Mouse (Mus musculus): ENCODE results near the gene Ang. TPM values are rescaled to one million over a fixed set of nuclear protein-coding genes. Genes with fewer than 3 reads are reported as not detected.
A peak's percentile ranks its signal among the peaks of the same experiment; 100 is the strongest.
"Not testable (repeated sequence)": the region's sequence is repeated elsewhere in the genome, so short reads cannot be mapped to it uniquely, and the experiment has no call there.

Gene Ang
- polyA plus RNA-seq, 1 experiment from 2014 or later: 3.2 TPM

GRCm38 (mm10) chr14:51088970-51089673 is 1.8 kb upstream of the Ang start:
- Histone ChIP-seq H3K9me3 (replicated peaks) (no peaks in the 10 kb centered on the region), H3K27ac (ENCODE audit: poor library complexity, severe bottlenecking) (peak overlapping the region; percentile 80), H3K4me3 (peak overlapping the region; percentile 75), H3K4me2 (peak overlapping the region; percentile 78), H3K9ac (peak overlapping the region; percentile 70), H3K36me3 (no peaks in the 10 kb centered on the region), H3K4me1 (replicated peaks) (peaks cover 4% of the 10 kb centered on the region; the same call in 1 of the 2 replicates), H3K27me3 (replicated peaks) (no peaks in the 10 kb centered on the region)
- peak; percentile 92 for ATAC-seq (ENCODE audit: insufficient number of reproducible peaks, low FRiP score)
- WGBS: under 1% methylated on average over 34 of the region's 34 CpGs

GRCm38 (mm10) chr14:51089674-51090076 is 1.3 kb upstream of the Ang start:
- H3K27ac ChIP-seq (ENCODE audit: poor library complexity, severe bottlenecking): peak overlapping the region; percentile 80
- ATAC-seq (ENCODE audit: insufficient number of reproducible peaks, low FRiP score): no peak
- peak overlapping the region; percentile 60 for H3K9ac ChIP-seq

GRCm38 (mm10) chr14:51090077-51090781 is 721 bp upstream of the Ang start:
- Histone ChIP-seq H3K9ac (peak overlapping the region; percentile 60), H3K9me3 (replicated peaks) (no peaks in the 10 kb centered on the region), H3K36me3 (no peaks in the 10 kb centered on the region), H3K27me3 (replicated peaks) (no peaks in the 10 kb centered on the region), H3K27ac (ENCODE audit: poor library complexity, severe bottlenecking) (peak overlapping the region; percentile 80), H3K4me3 (peak overlapping the region; percentile 75), H3K4me2 (peak overlapping the region; percentile 78), H3K4me1 (replicated peaks) (peaks cover 4% of the 10 kb centered on the region; the same call in 1 of the 2 replicates)
- ATAC-seq (ENCODE audit: insufficient number of reproducible peaks, low FRiP score): peak; percentile 69
- WGBS: under 1% methylated on average over 27 of the region's 27 CpGs

More at GRCm38 (mm10) chr14:51089674-51090076, 1.3 kb upstream of the Ang start:
- Histone ChIP-seq H3K4me1 (replicated peaks) (peaks cover 4% of the 10 kb centered on the region; the same call in 1 of the 2 replicates), H3K9me3 (replicated peaks) (no peaks in the 10 kb centered on the region), H3K27me3 (replicated peaks) (no peaks in the 10 kb centered on the region), H3K4me2 (peak overlapping the region; percentile 78), H3K4me3 (peak overlapping the region; percentile 75), H3K36me3 (no peaks in the 10 kb centered on the region)
- 0% methylated on average over 15 of the region's 15 CpGs for WGBS

DNA sequence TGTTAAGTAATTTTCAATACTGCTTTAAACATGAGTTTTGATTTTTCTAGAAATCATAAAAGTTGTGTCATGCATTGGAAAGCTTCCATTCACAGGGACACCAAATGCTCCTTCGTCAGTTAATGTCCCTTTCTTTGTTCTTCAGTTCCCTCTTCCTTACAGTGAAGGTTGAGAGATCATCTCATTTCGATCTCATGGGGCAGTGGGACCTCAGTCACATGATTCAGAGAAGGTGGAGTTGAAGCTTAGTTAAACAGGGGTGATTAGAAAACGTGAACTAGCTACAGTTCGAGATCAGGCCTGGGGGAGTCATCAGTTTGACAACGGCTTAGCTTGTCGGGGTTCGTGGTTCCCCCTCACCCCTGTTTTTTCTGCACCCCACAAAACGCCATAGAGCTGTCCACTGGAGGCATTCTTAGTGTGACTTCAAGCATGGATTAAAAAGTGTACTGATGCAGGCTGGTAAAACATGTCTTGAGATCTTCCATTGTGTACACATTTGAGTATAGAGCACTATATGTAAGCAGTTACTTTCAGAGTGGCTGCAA is 1.2 kb downstream of the Ang start:
- Histone ChIP-seq H3K9ac (no peak overlapping the region), H3K9me3 (replicated peaks) (no peaks in the 10 kb centered on the region), H3K27ac (ENCODE audit: poor library complexity, severe bottlenecking) (no peak overlapping the region), H3K4me2 (no peak overlapping the region; the same call in 1 of the 2 replicates), H3K4me1 (replicated peaks) (peaks cover 4% of the 10 kb centered on the region; the same call in 1 of the 2 replicates), H3K4me3 (no peak overlapping the region), H3K36me3 (no peaks in the 10 kb centered on the region), H3K27me3 (replicated peaks) (no peaks in the 10 kb centered on the region)
- ATAC-seq (ENCODE audit: insufficient number of reproducible peaks, low FRiP score): no peak
- 56% methylated on average over 8 of the region's 8 CpGs for WGBS

DNA sequence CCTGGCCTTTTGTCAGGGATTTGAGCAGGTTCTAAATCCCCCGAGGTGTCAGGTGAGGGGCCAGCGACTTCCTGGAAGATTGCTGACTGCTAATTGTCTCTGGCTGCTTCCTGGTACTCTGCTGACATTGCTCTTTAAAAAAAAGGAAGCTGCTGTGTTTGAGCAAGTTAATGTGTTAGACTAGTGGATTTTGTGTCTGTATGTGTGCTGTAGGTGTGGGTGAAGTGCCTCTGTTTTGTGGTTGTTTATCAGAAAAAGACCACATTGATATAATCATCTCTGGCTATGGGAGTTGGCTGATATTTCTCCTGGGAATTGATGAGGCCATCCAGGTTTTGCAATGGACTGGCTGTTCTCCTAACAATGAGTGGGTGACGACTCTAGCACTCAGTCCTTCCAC is 2.5 kb downstream of the Ang start:
- H3K9ac ChIP-seq: no peak overlapping the region
- H3K27ac ChIP-seq (ENCODE audit: poor library complexity, severe bottlenecking): no peak overlapping the region
- WGBS: 31% methylated on average over 3 of the region's 3 CpGs
- no peaks in the 10 kb centered on the region for H3K9me3 ChIP-seq (replicated peaks)
- no peak overlapping the region for H3K4me2 ChIP-seq
- ATAC-seq (ENCODE audit: insufficient number of reproducible peaks, low FRiP score): no peak
- no peaks in the 10 kb centered on the region for H3K27me3 ChIP-seq (replicated peaks)
- no peaks in the 10 kb centered on the region for H3K36me3 ChIP-seq
- H3K4me3 ChIP-seq: no peak overlapping the region
- peaks cover 4% of the 10 kb centered on the region; the same call in 1 of the 2 replicates for H3K4me1 ChIP-seq (replicated peaks)

DNA sequence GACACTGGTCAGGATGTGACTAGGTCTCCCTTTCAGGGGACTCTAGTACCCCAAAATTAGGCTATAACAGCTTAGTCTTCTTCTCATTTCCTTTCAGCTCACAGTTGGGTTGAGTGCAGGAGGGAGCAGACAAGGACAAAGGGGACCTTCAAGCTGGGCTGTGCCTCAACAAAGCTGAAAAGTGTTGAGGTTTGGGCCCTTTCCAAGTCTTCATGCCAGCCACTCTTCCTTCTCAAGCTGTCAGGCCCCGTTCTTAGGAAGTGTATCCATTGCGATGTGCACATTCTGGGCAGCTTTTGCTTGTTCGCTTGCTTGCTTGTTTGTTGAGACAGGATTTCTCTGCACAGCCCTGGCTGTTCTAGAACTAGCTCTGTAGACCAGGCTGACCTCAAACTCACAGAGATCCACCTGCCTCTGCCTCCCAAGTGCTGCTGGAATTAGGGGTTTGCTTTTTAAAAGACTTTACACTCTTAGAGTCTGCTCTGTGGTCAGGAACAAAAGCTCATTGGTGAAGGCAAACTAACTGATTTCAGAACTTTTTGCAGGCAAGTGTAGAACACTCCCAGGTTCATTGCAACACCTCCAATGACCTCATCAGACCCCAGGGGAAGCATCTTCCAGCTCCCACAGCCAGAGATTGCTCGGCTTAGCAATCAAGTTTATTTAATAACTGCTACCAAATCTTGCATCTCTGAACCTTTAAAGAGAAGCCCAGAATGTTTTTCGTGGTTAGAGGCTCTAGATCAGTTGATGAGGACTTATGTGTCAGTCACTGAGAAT is 3.3 kb downstream of the Ang start:
- Histone ChIP-seq H3K9me3 (replicated peaks) (no peaks in the 10 kb centered on the region), H3K9ac (no peak overlapping the region), H3K4me3 (no peak overlapping the region), H3K36me3 (no peaks in the 10 kb centered on the region), H3K27me3 (replicated peaks) (no peaks in the 10 kb centered on the region), H3K4me1 (replicated peaks) (peaks cover 4% of the 10 kb centered on the region; the same call in 1 of the 2 replicates), H3K27ac (ENCODE audit: poor library complexity, severe bottlenecking) (no peak overlapping the region), H3K4me2 (no peak overlapping the region)
- ATAC-seq (ENCODE audit: insufficient number of reproducible peaks, low FRiP score): no peak
- 76% methylated on average over 5 of the region's 5 CpGs for WGBS

GRCm38 (mm10) chr14:51094921-51095320 is 4.0 kb downstream of the Ang start:
- Histone ChIP-seq H3K9me3 (replicated peaks) (no peaks in the 10 kb centered on the region), H3K27me3 (replicated peaks) (no peaks in the 10 kb centered on the region), H3K4me2 (no peak overlapping the region), H3K36me3 (no peaks in the 10 kb centered on the region), H3K4me3 (no peak overlapping the region), H3K27ac (ENCODE audit: poor library complexity, severe bottlenecking) (no peak overlapping the region), H3K9ac (no peak overlapping the region), H3K4me1 (replicated peaks) (peaks cover 4% of the 10 kb centered on the region; the same call in 1 of the 2 replicates)
- no peak for ATAC-seq (ENCODE audit: insufficient number of reproducible peaks, low FRiP score)
- WGBS: 65% methylated on average over 9 of the region's 9 CpGs

GRCm38 (mm10) chr14:51095736-51096524 is 5.0 kb downstream of the Ang start:
- no peak overlapping the region for H3K4me3 ChIP-seq
- no peaks in the 10 kb centered on the region for H3K36me3 ChIP-seq
- H3K4me2 ChIP-seq: no peak overlapping the region
- 67% methylated on average over 9 of the region's 9 CpGs for WGBS
- H3K4me1 ChIP-seq (replicated peaks): peaks cover 4% of the 10 kb centered on the region; the same call in 1 of the 2 replicates
- H3K9ac ChIP-seq: no peak overlapping the region
- H3K9me3 ChIP-seq (replicated peaks): no peaks in the 10 kb centered on the region
- no peak overlapping the region for H3K27ac ChIP-seq (ENCODE audit: poor library complexity, severe bottlenecking)
- ATAC-seq (ENCODE audit: insufficient number of reproducible peaks, low FRiP score): no peak
- H3K27me3 ChIP-seq (replicated peaks): no peaks in the 10 kb centered on the region

DNA sequence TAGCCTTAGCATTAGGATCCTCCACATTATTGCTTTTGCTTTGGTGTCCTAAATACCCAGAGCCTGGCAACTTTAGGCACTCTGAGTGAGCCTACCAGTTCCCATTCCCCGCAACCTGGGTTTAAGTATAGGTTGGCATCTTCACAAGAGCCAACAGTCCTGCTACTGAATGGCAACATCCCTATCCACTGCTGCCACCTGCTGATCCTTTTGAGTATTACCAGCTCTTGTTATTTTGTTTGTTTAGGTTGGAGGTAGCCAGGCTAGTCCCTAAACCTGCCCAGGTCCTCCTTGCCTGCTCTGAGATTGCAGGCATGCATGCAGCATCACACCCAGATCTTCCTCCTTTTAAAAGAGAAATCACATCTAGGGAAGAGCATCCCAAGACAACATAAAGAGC is 7.3 kb downstream of the Ang start:
- not testable (repeated sequence) for H3K4me2 ChIP-seq; H3K9ac ChIP-seq; H3K9me3 ChIP-seq (replicated peaks); H3K36me3 ChIP-seq; ATAC-seq (ENCODE audit: insufficient number of reproducible peaks, low FRiP score); H3K27me3 ChIP-seq (replicated peaks); H3K4me1 ChIP-seq (replicated peaks); H3K4me3 ChIP-seq; H3K27ac ChIP-seq (ENCODE audit: poor library complexity, severe bottlenecking)
- 29% methylated on average over 1 of the region's 1 CpGs for WGBS

DNA sequence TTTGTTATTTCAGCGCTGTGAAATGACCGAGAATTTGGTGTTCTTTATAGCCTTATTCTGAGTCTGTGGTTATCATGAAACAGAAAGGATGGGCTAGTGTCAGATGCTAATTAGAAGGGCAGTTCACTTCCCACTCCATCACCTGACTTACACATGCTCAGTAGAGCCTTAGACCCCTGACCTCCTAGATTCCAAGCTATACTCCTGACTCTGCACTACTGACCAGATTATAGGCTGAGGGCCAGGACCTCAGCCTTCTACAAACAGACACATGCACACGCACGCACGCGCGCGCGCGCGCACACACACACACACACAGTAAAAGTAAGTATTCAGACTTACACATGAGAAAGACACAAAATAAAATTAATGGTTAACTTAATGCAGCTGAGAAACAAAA is 8.0 kb downstream of the Ang start:
- no peaks in the 10 kb centered on the region for H3K36me3 ChIP-seq
- WGBS: 90% methylated on average over 11 of the region's 11 CpGs
- H3K9ac ChIP-seq: no peak overlapping the region
- no peak overlapping the region for H3K27ac ChIP-seq (ENCODE audit: poor library complexity, severe bottlenecking)
- H3K4me1 ChIP-seq (replicated peaks): no peaks in the 10 kb centered on the region
- no peaks in the 10 kb centered on the region for H3K27me3 ChIP-seq (replicated peaks)
- H3K4me3 ChIP-seq: no peak overlapping the region
- ATAC-seq (ENCODE audit: insufficient number of reproducible peaks, low FRiP score): no peak
- no peak overlapping the region for H3K4me2 ChIP-seq
- no peaks in the 10 kb centered on the region for H3K9me3 ChIP-seq (replicated peaks)

Data from heart, embryonic 12.5 days (tissue).